Mouse (Mus musculus) lung, adult 2 months (tissue): ENCODE measurements around the gene Ccdc181.

Source experiments
- CTCF ChIP-seq: fragments of 200-500 bp; IDR thresholded peaks from 2 replicates; pipeline ENCODE4 v1.5.1; 2011; ENCODE audit warnings: mild to moderate bottlenecking, low read length, control low read depth; ENCODE audit not compliant: insufficient read depth
- POLR2A ChIP-seq: fragments of 200-500 bp; IDR thresholded peaks from 2 replicates; pipeline ENCODE4 v1.6.1; 2011; ENCODE audit warnings: low read depth, mild to moderate bottlenecking, control low read depth, low read length, borderline replicate concordance; ENCODE audit errors: extremely low read depth

DNA sequence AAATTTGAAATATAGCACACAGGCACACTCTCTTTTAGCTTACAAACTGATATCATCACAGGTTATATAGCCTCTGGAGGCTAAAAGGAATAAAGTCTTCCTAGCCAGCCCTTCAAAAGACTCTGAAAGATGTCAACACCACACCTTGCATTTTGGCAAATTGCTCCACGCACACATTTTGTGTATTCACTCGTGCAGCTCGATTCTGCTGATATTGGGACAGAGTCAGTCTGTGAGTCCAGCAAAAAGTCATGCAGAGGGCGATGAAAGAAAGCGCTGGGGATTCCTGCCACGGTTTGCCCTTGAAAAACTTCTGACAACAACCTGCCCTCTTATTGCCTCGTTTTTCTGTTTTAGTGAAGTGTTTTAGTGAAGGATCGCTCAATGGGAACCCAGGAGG is 27.9 kb upstream of the Ccdc181 start:
- TF ChIP-seq CTCF (no peak), POLR2A (no peak)
